Mouse (Mus musculus) lung, embryonic 14.5 days (tissue): ENCODE measurements around the gene Tm4sf5. TPM values are rescaled to one million over a fixed set of nuclear protein-coding genes. Genes with fewer than 3 reads are reported as not detected.

Source experiments
- ATAC-seq: fragments of 200-750 bp; cut with Nextera tagmentation; 2 replicates; pipeline ENCODE4 v1.8.0; 2017; ENCODE audit warnings: mild to moderate bottlenecking, moderate TSS enrichment, moderate library complexity; ENCODE audit not compliant: insufficient read depth
- DNase-seq: peaks from one replicate; pipeline ENCODE4 v3.0.0-alpha.2; 2015
- H3K27ac ChIP-seq: fragments of 300-500 bp; sonication (generic); 2 replicates; pipeline ENCODE4 v1.5.1; 2014; ENCODE audit warnings: low read depth, mild to moderate bottlenecking, moderate library complexity
- H3K27me3 ChIP-seq: fragments of 300-500 bp; sonication (generic); 2 replicates; pipeline ENCODE4 v1.6.1; 2014; ENCODE audit warnings: low read length, control low read depth; ENCODE audit not compliant: insufficient read depth
- H3K36me3 ChIP-seq: fragments of 300-500 bp; sonication (generic); 2 replicates; pipeline ENCODE4 v1.6.1; 2014; ENCODE audit warnings: control low read depth; ENCODE audit not compliant: insufficient read depth
- H3K4me1 ChIP-seq: fragments of 300-500 bp; sonication (generic); 2 replicates; pipeline ENCODE4 v1.6.1; 2014; ENCODE audit warnings: antibody characterized with exemption, control low read depth; ENCODE audit not compliant: insufficient read depth
- H3K4me2 ChIP-seq: fragments of 300-500 bp; sonication (generic); 2 replicates; pipeline ENCODE4 v1.6.1; 2014; ENCODE audit warnings: mild to moderate bottlenecking
- H3K4me3 ChIP-seq: fragments of 300-500 bp; sonication (generic); 2 replicates; pipeline ENCODE4 v1.5.1; 2014; ENCODE audit warnings: low read depth, low read length
- H3K9ac ChIP-seq: fragments of 300-500 bp; sonication (generic); 2 replicates; pipeline ENCODE4 v1.6.1; 2014
- H3K9me3 ChIP-seq: fragments of 300-500 bp; sonication (generic); 2 replicates; pipeline ENCODE4 v1.6.1; 2016; ENCODE audit warnings: low read depth, low read length, control low read depth
- CTCF ChIP-seq: IDR thresholded peaks from 2 replicates; pipeline ENCODE4 v1.5.1; 2016; ENCODE audit warnings: antibody characterized with exemption, low read depth
- WGBS: fragments of 180-500 bp; shearing (Covaris S2); extraction: QIAGEN DNeasy Blood & Tissue Kit; methylation state at CpG from one replicate; pipeline ENCODE4 v1.1.7; 2014; 5-methylcytosine and 5-hydroxymethylcytosine counted together
- polyA plus RNA-seq: library from polyadenylated mRNA; unstranded; fragments of >200 nt; fragmentation: Nextera tagmentation; extraction: Ambion mirVana; gene quantifications from 2 replicates; pipeline ENCODE4 v1.2.1, GENCODE M21; 2014

Tm4sf5 gene
- polyA plus RNA-seq, 1 experiment from 2014 or later: 1.2 TPM

GRCm38 (mm10) chr11:70541415-70541814 lies 36.4 kb downstream of the Tm4sf5 start:
- H3K36me3 ChIP-seq: no peaks in the 10 kb centered on the region
- H3K4me2 ChIP-seq: no peak overlapping the region; the same call in 1 of the 2 replicates

GRCm38 (mm10) chr11:70544496-70544895 lies 39.5 kb downstream of the Tm4sf5 start:
- no peak overlapping the region for H3K27ac ChIP-seq

More at GRCm38 (mm10) chr11:70541415-70541814, 36.4 kb downstream of the Tm4sf5 start:
- peaks cover 8% of the 10 kb centered on the region; the same call in 1 of the 2 replicates for H3K27me3 ChIP-seq
- no peaks in the 10 kb centered on the region for H3K9me3 ChIP-seq
- ATAC-seq (no peak), DNase-seq (no peak)
- H3K9ac ChIP-seq: no peak overlapping the region
- 67% methylated on average over 5 of the region's 5 CpGs for WGBS
- H3K27ac ChIP-seq: no peak overlapping the region
- H3K4me1 ChIP-seq: no peaks in the 10 kb centered on the region
- no peak for TF ChIP-seq CTCF
- H3K4me3 ChIP-seq: no peak overlapping the region

GRCm38 (mm10) chr11:70551526-70551925 lies 46.5 kb downstream of the Tm4sf5 start:
- no peak overlapping the region for H3K4me3 ChIP-seq
- no peaks in the 10 kb centered on the region for H3K4me1 ChIP-seq
- no peaks in the 10 kb centered on the region for H3K9me3 ChIP-seq
- 82% methylated on average over 8 of the region's 8 CpGs for WGBS
- no peak for TF ChIP-seq CTCF
- no peak overlapping the region for H3K4me2 ChIP-seq
- DNase-seq (no peak), ATAC-seq (no peak)
- no peak overlapping the region for H3K9ac ChIP-seq
- H3K27ac ChIP-seq: no peak overlapping the region
- no peaks in the 10 kb centered on the region for H3K27me3 ChIP-seq
- H3K36me3 ChIP-seq: no peaks in the 10 kb centered on the region

More at GRCm38 (mm10) chr11:70544496-70544895, 39.5 kb downstream of the Tm4sf5 start:
- no peak for TF ChIP-seq CTCF
- Histone ChIP-seq H3K27me3 (peaks cover 8% of the 10 kb centered on the region; the same call in 1 of the 2 replicates), H3K4me1 (no peaks in the 10 kb centered on the region), H3K9ac (no peak overlapping the region), H3K4me2 (no peak overlapping the region), H3K36me3 (no peaks in the 10 kb centered on the region), H3K9me3 (no peaks in the 10 kb centered on the region), H3K4me3 (no peak overlapping the region)
- no peak for DNase-seq
- ATAC-seq: no peak
- 54% methylated on average over 7 of the region's 7 CpGs for WGBS

GRCm38 (mm10) chr11:70553940-70554339 lies 48.9 kb downstream of the Tm4sf5 start:
- Histone ChIP-seq H3K4me3 (no peak overlapping the region), H3K4me1 (no peaks in the 10 kb centered on the region), H3K9me3 (no peaks in the 10 kb centered on the region), H3K4me2 (no peak overlapping the region), H3K27ac (no peak overlapping the region), H3K27me3 (no peaks in the 10 kb centered on the region), H3K36me3 (no peaks in the 10 kb centered on the region), H3K9ac (no peak overlapping the region)
- no peak for ATAC-seq
- DNase-seq: no peak
- TF ChIP-seq CTCF: no peak
- WGBS: 11% methylated on average over 7 of the region's 7 CpGs

- no peak overlapping the region for H3K4me3 ChIP-seq
- no peaks in the 10 kb centered on the region for H3K9me3 ChIP-seq
- H3K4me2 ChIP-seq: no peak overlapping the region
- ATAC-seq: no peak
- H3K27me3 ChIP-seq: no peaks in the 10 kb centered on the region
- H3K27ac ChIP-seq: no peak overlapping the region
- no peaks in the 10 kb centered on the region for H3K36me3 ChIP-seq
- no peak for TF ChIP-seq CTCF
- H3K9ac ChIP-seq: no peak overlapping the region
- WGBS: 90% methylated on average over 9 of the region's 9 CpGs
- DNase-seq: no peak
- 0 out of 2 replicates have a peak, but pooled peaks cover 3% of the 10 kb centered on the region for H3K4me1 ChIP-seq
Measured at GRCm38 (mm10) chr11:70557545-70557944, 52.5 kb downstream of the Tm4sf5 start.

Other genes with a start within 250 kb of the Tm4sf5 start
- 6.6 and 6.9 TPM in 2 replicates for gene Alox12, start 249.9 kb upstream of the Tm4sf5 start, polyA plus RNA-seq
- not detected in 2 replicates for gene Alox12e, start 182.6 kb upstream of the Tm4sf5 start, polyA plus RNA-seq
- gene Alox15, start 153.2 kb upstream of the Tm4sf5 start, polyA plus RNA-seq: 0.18 and 0.50 TPM in 2 replicates
- 44.4 and 46.5 TPM in 2 replicates for gene Pelp1, start 95.2 kb upstream of the Tm4sf5 start, polyA plus RNA-seq
- 15.1 and 17.6 TPM in 2 replicates for gene Arrb2, start 72.6 kb upstream of the Tm4sf5 start, polyA plus RNA-seq
- 43.0 and 47.9 TPM in 2 replicates for gene Med11, start 53.3 kb upstream of the Tm4sf5 start, polyA plus RNA-seq
- 0.28 and 0.65 TPM in 2 replicates for gene Zmynd15, start 45.8 kb upstream of the Tm4sf5 start, polyA plus RNA-seq
- 4.9 and 5.8 TPM in 2 replicates for gene Cxcl16, start 45.3 kb upstream of the Tm4sf5 start, polyA plus RNA-seq
- 0.38 TPM in 1 of 2 replicates, not detected in the other for gene Vmo1, start 9.4 kb downstream of the Tm4sf5 start, polyA plus RNA-seq
- gene Gltpd2, start 14.0 kb downstream of the Tm4sf5 start, polyA plus RNA-seq: 0.30 and 0.55 TPM in 2 replicates
- 778 and 813 TPM in 2 replicates for gene Psmb6, start 20.1 kb downstream of the Tm4sf5 start, polyA plus RNA-seq
- gene Gm40193, start 27.7 kb downstream of the Tm4sf5 start, polyA plus RNA-seq: not detected in 2 replicates
- 5.9 and 6.4 TPM in 2 replicates for gene Pld2, start 34.8 kb downstream of the Tm4sf5 start, polyA plus RNA-seq
- gene Mink1, start 57.6 kb downstream of the Tm4sf5 start, polyA plus RNA-seq: 15.2 and 15.4 TPM in 2 replicates
- gene 4930544D05Rik, start 110.6 kb downstream of the Tm4sf5 start, polyA plus RNA-seq: not detected in 2 replicates
- gene Chrne, start 114.0 kb downstream of the Tm4sf5 start, polyA plus RNA-seq: not detected in 2 replicates
- gene Gp1ba, start 133.9 kb downstream of the Tm4sf5 start, polyA plus RNA-seq: 0.81 and 1.1 TPM in 2 replicates
- gene Rnf167, start 142.0 kb downstream of the Tm4sf5 start, polyA plus RNA-seq: 97.0 and 98.8 TPM in 2 replicates
- gene Slc25a11, start 142.2 kb downstream of the Tm4sf5 start, polyA plus RNA-seq: 128 and 133 TPM in 2 replicates
- gene Pfn1, start 149.4 kb downstream of the Tm4sf5 start, polyA plus RNA-seq: 2,124 and 2,138 TPM in 2 replicates
- 12.7 and 19.6 TPM in 2 replicates for gene Eno3, start 152.0 kb downstream of the Tm4sf5 start, polyA plus RNA-seq
- gene Spag7, start 164.2 kb downstream of the Tm4sf5 start, polyA plus RNA-seq: 141 and 167 TPM in 2 replicates
- 15.3 and 16.2 TPM in 2 replicates for gene Camta2, start 182.9 kb downstream of the Tm4sf5 start, polyA plus RNA-seq
- gene Inca1, start 194.9 kb downstream of the Tm4sf5 start, polyA plus RNA-seq: 1.1 and 1.5 TPM in 2 replicates
- gene Kif1c, start 195.3 kb downstream of the Tm4sf5 start, polyA plus RNA-seq: 12.4 and 13.7 TPM in 2 replicates